Mouse (Mus musculus) c-Kit-negative CD71-positive TER-119-positive erythroid progenitor cells, embryonic 14.5 days (primary cell): Measurements from ENCODE around the gene Tubb2a.
"Not testable (repeated sequence)": the region's sequence is repeated elsewhere in the genome, so short reads cannot be mapped to it uniquely, and the experiment has no call there.

ENCODE experiments used
- DNase-seq: peaks from one replicate; pipeline ENCODE4 v3.0.0-alpha.2; 2013; ENCODE audit warnings: low read depth, low spot score

Gene Tubb2a

GRCm38 (mm10) chr13:34095542-34096435 is 18.0 kb upstream of the Tubb2a start:
- DNase-seq = no peak

- no peak for DNase-seq
Measured at GRCm38 (mm10) chr13:34089358-34089757, 11.6 kb upstream of the Tubb2a start.

- no peak for DNase-seq
Measured at GRCm38 (mm10) chr13:34088871-34089288, 11.1 kb upstream of the Tubb2a start.

- not testable (repeated sequence) for DNase-seq
Measured at GRCm38 (mm10) chr13:34088201-34088649, 10.4 kb upstream of the Tubb2a start.

- DNase-seq = no peak
Measured at GRCm38 (mm10) chr13:34087052-34087812, 9.4 kb upstream of the Tubb2a start.

- DNase-seq = no peak
Measured at GRCm38 (mm10) chr13:34084026-34084750, 6.4 kb upstream of the Tubb2a start.

GRCm38 (mm10) chr13:34081926-34082325 is 4.1 kb upstream of the Tubb2a start:
- no peak for DNase-seq

- no peak for DNase-seq
Measured at GRCm38 (mm10) chr13:34079801-34080200, 2.0 kb upstream of the Tubb2a start.

GRCm38 (mm10) chr13:34078500-34079280 is 883 bp upstream of the Tubb2a start:
- DNase-seq = no peak

- DNase-seq = peak; percentile 9
Measured at GRCm38 (mm10) chr13:34076561-34077491, 981 bp downstream of the Tubb2a start.

- DNase-seq = not testable (repeated sequence)
Measured at GRCm38 (mm10) chr13:34075893-34076292, 1.9 kb downstream of the Tubb2a start.

GRCm38 (mm10) chr13:34074441-34074840 is 3.4 kb downstream of the Tubb2a start:
- not testable (repeated sequence) for DNase-seq

GRCm38 (mm10) chr13:34072847-34073246 is 5.0 kb downstream of the Tubb2a start:
- no peak for DNase-seq

- no peak for DNase-seq
Measured at GRCm38 (mm10) chr13:34071836-34072235, 6.0 kb downstream of the Tubb2a start.

GRCm38 (mm10) chr13:34070296-34070695 is 7.5 kb downstream of the Tubb2a start:
- no peak for DNase-seq

GRCm38 (mm10) chr13:34066351-34066750 is 11.5 kb downstream of the Tubb2a start:
- DNase-seq = no peak

- DNase-seq = no peak
Measured at GRCm38 (mm10) chr13:34062466-34062865, 15.3 kb downstream of the Tubb2a start.

- DNase-seq = no peak
Measured at GRCm38 (mm10) chr13:34060061-34060460, 17.7 kb downstream of the Tubb2a start.

- no peak for DNase-seq
Measured at GRCm38 (mm10) chr13:34057252-34057651, 20.6 kb downstream of the Tubb2a start.

GRCm38 (mm10) chr13:34054983-34055382 is 22.8 kb downstream of the Tubb2a start:
- DNase-seq = no peak
